Mouse (Mus musculus): ENCODE measurements around the gene Spsb2.
"Not testable (repeated sequence)": the region's sequence is repeated elsewhere in the genome, so short reads cannot be mapped to it uniquely, and the experiment has no call there.

The Spsb2 gene

GRCm38 (mm10) chr6:124802400-124802799, 6.1 kb upstream of the Spsb2 start:
- DNase-seq (ENCODE audit: low spot score in 2 of 2): not testable (repeated sequence)

- no peak for DNase-seq (ENCODE audit: low spot score in 2 of 2)
Observed at GRCm38 (mm10) chr6:124803061-124803460, 5.4 kb upstream of the Spsb2 start.

DNA sequence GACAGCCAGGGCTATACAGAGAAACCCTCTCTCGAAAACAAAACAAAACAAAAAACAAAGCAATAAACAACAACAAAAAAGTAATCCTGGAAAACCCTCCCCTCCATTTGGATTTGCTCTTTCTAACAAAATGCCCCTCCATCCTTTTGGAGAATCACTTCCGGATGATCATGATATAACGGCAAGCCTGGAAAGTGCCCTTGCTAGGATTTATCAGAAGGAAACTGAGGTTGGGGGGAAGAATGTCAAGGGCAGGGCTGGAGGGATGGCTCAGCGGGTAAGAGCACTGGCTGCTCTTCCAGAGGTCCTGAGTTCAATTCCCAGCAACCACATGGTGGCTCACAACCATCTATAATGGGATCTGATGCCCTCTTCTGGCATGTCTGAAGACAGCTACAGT, 4.8 kb upstream of the Spsb2 start:
- DNase-seq (ENCODE audit: low spot score in 2 of 2): not testable (repeated sequence)

GRCm38 (mm10) chr6:124804341-124804740, 4.1 kb upstream of the Spsb2 start:
- no peak for DNase-seq (ENCODE audit: low spot score in 2 of 2)

DNA sequence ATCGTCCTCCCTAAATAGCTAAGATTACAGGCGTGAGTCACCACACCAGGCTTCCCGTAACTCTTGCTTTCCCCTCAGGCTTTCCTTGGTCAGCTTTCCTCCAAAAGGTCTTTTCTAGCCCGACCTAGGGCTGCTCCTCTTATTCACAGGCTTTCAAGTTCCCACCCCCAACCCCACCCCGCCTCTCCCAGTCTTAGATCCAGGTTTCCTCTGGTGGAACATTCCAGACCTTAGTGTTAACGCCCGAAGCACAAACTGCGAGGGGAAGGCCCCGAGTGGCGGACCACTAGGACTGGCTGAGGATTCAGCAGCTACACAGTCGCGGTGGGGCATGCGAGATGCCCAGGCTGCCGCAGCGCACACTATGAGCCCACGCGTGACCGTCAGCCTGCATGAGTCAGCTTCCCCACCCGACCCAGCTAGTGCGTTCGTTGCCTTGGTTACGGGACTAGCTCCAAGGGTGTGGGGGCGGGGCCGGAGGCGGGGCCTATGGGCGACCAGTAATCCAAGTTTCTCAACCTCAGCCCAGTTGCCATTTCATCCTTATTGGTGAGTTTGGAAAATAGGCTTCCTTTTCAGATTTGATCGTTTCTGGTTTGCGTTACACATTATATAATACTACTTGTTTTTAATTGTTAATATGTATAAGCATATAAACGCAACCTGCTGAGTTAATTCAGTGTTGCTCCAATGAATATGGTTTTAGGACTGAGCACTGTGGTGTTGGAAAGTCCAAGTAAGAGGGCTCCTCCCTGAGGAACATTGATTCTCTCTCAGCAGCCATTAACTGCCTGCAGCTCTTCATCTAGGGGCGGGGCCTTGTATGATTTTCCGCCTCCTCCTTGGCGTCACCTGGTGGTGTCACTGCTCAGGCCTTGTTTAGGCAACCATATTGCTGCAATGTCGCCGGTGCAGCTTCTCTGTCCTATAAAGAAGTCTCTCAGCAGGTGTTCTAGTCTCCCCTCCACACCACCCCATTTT, 2.8 kb upstream of the Spsb2 start:
- DNase-seq (ENCODE audit: low spot score in 2 of 2): peak; percentile 61 to 66

DNA sequence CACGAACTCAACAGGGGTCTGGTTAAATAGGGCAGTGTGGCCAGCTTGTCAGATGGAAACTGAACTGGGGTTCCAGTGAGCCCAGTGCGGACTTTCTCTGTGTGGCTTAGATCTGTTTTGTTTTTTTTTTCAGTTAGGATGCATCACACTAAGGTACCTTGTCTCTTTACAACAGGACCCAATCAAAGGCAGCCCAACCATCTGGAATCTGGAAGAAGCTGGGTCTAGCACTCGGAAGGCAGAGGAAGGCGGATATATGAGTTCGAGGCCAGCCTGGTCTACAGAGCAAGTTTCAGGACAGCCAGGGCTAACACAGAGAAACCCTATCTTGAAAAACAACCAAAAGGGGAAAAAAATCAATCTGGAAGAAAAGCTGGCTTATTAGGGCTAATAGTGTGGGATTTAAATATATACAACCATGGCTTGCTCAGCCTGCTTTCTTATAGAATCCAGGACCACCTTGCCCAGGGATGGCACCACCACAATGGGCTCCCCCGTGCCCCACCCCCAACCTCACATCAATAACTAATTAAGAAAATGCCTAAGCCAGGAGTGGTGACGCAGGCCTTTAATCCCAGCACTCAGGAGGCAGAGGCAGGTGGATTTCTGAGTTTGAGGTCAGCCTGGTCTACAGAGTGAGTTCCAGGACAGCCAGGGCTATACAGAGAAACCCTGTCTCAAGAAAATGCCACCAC, 1.9 kb upstream of the Spsb2 start:
- no peak for DNase-seq (ENCODE audit: low spot score in 2 of 2)

- no peak for DNase-seq (ENCODE audit: low spot score in 2 of 2)
Observed at GRCm38 (mm10) chr6:124807366-124807765, 1.1 kb upstream of the Spsb2 start.

DNA sequence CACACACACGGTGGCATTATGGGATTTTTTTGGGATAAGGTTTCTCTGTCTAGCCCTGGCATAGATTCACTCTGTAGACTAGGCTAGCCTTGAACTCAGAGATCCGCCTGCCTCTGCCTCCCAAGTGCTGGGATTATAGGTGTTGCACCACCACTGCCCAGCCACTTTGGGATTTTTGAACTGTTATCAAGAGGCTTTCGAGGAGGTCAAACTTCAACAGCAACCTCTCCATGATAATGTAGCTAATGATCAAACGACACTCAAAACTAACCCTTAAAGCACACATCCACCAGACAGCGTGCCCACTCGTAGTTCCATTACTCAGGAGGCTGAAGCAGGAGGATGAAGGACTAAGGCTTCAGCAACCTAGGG, 489 bp upstream of the Spsb2 start:
- DNase-seq (ENCODE audit: low spot score in 2 of 2): no peak

DNA sequence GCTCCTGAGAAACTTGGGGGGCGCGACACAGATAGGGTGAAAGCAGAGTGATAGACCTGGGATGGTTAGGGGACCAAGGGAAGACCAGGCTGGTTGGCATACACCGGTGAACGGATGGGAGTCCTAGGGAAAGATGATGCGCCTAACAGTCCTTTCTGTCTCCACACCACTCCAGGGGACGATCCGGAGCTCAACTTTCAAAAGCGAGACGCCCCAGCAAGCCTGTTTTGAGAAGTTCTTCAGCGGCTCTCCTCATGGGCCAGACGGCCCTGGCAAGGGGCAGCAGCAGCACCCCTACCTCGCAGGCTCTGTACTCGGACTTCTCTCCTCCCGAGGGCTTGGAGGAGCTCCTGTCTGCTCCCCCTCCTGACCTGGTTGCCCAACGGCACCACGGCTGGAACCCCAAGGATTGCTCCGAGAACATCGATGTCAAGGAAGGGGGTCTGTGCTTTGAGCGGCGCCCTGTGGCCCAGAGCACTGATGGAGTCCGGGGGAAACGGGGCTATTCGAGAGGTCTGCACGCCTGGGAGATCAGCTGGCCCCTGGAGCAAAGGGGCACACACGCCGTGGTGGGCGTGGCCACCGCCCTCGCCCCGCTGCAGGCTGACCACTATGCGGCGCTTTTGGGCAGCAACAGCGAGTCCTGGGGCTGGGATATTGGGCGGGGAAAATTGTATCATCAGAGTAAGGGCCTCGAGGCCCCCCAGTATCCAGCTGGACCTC, 752 bp downstream of the Spsb2 start:
- DNase-seq (ENCODE audit: low spot score in 2 of 2): peak; percentile 34 to 60

DNA sequence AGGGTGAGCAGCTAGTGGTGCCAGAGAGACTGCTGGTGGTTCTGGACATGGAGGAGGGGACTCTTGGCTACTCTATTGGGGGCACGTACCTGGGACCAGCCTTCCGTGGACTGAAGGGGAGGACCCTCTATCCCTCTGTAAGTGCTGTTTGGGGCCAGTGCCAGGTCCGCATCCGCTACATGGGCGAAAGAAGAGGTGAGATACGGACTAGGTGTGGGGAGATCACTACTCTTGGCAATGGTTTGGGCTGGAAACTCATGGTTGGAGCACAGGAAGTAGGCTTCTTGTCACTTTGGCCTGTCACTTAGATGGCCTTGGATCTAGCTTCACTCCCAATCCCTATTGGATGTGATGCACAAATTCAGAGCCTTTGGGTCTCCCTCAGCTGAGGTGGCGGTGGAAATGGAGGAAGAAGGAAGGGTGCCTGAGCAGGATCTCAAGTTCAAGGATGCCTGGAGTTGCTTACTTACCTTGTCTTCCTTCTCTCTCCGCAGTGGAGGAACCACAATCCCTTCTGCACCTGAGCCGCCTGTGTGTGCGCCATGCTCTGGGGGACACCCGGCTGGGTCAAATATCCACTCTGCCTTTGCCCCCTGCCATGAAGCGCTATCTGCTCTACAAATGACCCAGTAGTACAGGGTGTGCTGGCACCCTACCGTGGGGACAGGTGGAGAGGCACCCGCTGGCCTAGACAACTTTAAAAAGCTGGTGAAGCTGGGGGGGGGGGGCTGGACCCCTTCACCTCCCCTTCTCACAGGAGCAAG, 1.5 kb downstream of the Spsb2 start:
- DNase-seq (ENCODE audit: low spot score in 2 of 2): no peak

DNA sequence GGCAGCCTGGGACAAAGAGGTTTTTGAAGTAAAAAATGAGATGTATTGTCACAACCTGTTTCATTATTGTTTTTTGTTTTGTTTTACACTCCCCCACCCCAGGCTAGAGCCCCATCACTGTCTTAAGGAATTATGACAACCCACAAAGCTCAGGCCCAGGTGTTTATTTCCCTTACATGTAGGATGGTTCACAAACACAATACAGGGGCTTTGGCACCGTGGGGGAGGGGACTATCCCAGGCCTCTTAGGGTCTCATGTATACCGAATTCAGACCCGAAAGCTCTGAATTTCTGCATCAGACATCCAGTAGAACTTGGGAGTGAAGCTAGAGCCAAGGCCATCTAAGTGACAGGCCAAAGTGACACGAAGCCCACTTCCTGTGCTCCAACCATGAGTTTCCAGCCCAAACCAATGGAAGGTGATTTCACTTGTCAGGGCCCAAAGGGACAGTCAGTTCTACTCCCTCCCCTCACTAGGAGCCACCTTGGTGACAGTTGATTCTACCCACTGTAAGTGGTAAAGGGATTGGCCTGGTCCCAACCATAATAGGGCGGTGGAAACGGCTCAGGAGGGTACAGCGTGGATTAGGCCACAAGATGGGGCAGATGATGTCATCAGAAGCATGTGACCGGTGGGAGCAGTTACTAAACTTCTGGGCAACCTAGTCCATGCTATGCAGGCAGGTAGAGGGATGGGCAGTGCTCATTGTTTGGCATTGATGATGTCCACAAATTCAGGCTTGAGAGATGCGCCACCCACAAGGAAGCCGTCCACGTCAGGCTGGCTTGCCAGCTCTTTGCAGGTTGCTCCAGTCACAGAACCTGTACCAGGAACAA, 2.3 kb downstream of the Spsb2 start:
- not testable (repeated sequence) for DNase-seq (ENCODE audit: low spot score in 2 of 2)

- DNase-seq (ENCODE audit: low spot score in 2 of 2): no peak
Observed at GRCm38 (mm10) chr6:124811403-124811665, 2.9 kb downstream of the Spsb2 start.

- DNase-seq (ENCODE audit: low spot score in 2 of 2): no peak
Observed at GRCm38 (mm10) chr6:124811701-124812560, 3.5 kb downstream of the Spsb2 start.

- no peak for DNase-seq (ENCODE audit: low spot score in 2 of 2)
Observed at GRCm38 (mm10) chr6:124812848-124813247, 4.4 kb downstream of the Spsb2 start.

GRCm38 (mm10) chr6:124813496-124813895, 5.0 kb downstream of the Spsb2 start:
- DNase-seq (ENCODE audit: low spot score in 2 of 2): peak; percentile 63 to 68

DNA sequence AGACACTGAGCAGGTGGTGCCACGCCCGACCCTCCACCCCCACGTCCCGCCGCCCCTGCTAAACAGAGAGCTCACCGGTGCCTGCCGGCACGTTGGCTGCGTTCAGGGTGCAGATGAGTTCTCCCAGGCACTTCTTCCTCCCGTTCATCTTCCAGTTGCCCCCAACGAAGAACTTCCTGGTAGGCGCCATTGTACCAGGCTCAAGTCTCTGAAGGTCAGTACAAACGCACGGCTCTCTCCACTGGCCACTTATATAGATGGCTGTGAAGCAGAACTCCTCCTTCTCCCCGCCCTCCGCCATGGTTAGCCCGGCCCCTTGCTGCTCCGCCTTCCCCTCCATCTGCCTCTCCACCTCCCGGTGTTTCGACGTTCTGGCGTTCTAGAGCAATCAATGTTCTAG, 5.5 kb downstream of the Spsb2 start, which contains the start of gene Tpi1:
Gene Tpi1 (minus strand): TSS at position 364 of the 400 bp plus-strand sequence.
- peak; percentile 66 to 68 for DNase-seq (ENCODE audit: low spot score in 2 of 2)

DNA sequence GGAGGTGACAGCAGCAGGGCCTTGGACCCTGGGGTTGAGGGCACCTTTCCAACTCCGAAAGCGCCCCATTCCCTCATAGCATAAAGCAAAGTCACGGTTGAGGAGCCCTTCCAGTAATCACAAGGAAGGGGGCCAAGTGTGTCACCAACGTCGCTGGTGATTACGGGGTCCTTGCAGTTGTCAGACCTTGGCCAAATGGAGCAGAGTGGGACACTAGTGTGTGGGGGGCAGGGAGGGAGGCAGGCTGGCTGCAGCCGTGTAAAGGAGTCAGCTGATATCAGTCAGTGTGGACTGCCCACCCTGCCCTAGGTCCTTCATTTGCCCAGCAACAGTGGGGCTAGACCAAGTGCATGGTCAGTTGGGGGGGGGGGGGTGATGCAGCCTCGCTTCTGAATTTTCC, 6.0 kb downstream of the Spsb2 start:
- DNase-seq (ENCODE audit: low spot score in 2 of 2): no peak

GRCm38 (mm10) chr6:124814858-124815774, 6.7 kb downstream of the Spsb2 start:
- DNase-seq (ENCODE audit: low spot score in 2 of 2): no peak

DNA sequence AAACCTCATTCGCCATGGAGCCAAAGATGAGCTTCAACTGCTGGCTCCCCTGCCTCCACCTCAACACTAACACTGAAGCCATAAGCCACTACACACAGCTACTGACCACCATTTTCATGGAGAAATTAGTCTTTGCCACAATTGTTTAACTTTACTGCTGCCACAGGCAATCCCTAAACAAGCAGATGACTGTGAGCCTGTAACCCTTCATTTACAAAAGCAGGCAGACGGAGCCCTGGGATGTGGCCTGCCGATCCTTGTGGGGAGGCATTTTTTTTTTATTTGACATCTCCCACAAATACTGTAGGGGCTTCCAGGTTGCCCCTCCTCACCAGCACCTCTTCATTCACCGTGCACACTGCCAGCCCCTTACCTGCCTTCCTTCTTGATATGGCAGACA, 8.2 kb downstream of the Spsb2 start:
- no peak for DNase-seq (ENCODE audit: low spot score in 2 of 2)
